Mouse (Mus musculus): ENCODE results near the gene Slc1a7. TPM values are rescaled to one million over a fixed set of nuclear protein-coding genes. Genes with fewer than 3 reads are reported as not detected.

Slc1a7 gene
- total RNA-seq, 1 experiment: 0.18 TPM

DNA sequence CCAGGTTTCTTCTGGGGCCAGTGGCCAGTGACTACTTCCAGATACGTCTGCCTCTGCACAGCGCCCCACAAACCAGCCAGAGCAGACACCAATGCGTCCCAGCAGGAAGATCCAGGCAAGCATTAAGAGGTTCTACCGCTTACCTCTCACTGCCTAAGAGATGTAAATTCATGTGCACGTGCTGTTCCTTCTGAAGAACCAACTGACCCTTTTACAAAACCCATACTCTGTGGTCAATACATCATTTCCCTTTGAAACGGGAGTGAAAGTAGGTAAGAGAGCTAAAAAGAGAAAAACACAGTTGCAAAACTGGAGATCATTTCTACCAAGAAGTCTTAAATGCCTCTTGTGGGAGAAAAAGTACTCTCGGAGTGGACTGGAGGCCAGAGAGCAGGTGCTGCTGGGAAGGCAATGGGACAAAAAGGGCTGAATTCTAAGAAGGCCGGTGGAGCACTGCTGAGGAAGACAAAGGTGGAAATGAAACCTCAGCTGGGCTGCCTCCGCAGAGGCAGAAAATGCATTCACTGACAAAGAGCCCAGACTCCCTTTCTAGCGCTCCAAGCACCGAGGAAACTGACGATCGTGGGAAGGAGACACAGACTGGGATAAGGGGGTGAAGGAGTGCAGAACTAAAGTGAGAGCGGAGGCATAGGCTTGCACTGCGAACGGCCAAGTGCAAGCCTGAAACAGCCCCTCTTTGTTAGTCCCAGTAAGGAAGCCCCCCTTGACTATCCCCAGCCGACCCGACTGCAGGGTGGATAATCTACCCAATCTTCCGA lies 91.7 kb downstream of the Slc1a7 start:
- no peak for DNase-seq (ENCODE audit: low read depth, low spot score)
- H3K4me3 ChIP-seq (ENCODE audit: insufficient read depth in 1 of 2, low read depth in 1 of 2, low read length in 2 of 2, poor library complexity in 1 of 2, severe bottlenecking in 1 of 2): no peak overlapping the region

DNA sequence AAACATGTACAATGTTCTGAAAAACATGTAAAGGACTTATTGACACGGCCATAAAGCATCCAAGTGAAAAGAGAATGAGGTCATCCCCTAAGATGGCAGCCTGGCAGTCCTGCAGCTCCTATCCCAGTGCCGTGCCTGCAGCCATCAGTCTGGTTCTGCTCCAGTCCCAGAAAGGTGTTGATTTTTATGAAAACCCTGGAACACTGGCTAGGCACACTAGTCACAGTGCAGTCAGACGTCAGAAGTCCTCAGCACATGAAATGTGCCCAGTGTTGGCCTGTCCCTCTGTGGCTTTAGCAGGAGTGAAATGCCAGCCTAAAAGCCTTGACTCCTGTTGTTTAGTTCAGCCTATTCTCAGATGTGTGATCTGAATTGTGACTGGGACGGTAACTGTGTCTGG lies 92.6 kb downstream of the Slc1a7 start:
- H3K36me3 ChIP-seq (ENCODE audit: control insufficient read depth, insufficient read depth, low read length, poor library complexity, severe bottlenecking): no peaks in the 10 kb centered on the region; the same call in 1 of the 2 replicates

More for the DNA sequence above, 91.7 kb downstream of the Slc1a7 start:
- Histone ChIP-seq H3K9me3 (ENCODE audit: control insufficient read depth, insufficient read depth, low read depth, low read length) (no peaks in the 10 kb centered on the region), H3K9ac (ENCODE audit: insufficient read depth, low read depth, low read length, poor library complexity, severe bottlenecking) (no peak overlapping the region), H3K4me1 (ENCODE audit: control insufficient read depth in 2 of 2, insufficient read depth in 2 of 2, low read length in 2 of 2, poor library complexity in 1 of 2) (0 out of 4 replicates have a peak, but pooled peaks cover 0 to 2% of the 10 kb centered on the region in 2 experiments), H3K27ac (ENCODE audit: insufficient read depth, low read depth, low read length, poor library complexity, severe bottlenecking) (no peak overlapping the region), H3K36me3 (ENCODE audit: control insufficient read depth, insufficient read depth, low read length, poor library complexity, severe bottlenecking) (no peaks in the 10 kb centered on the region; the same call in 1 of the 2 replicates)
- TF ChIP-seq CHD2 (IDR thresholded peaks at IDR 0.05; ENCODE audit: low read depth, low read length): no peak
- in situ Hi-C loops (cut with MboI; ENCODE audit: low sequenced_read_pairs in 2 of 2, unreplicated experiment in 2 of 2): no loop called here

GRCm38 (mm10) chr4:108062524-108062923 lies 94.4 kb downstream of the Slc1a7 start:
- no peak overlapping the region for H3K27ac ChIP-seq (ENCODE audit: insufficient read depth, low read depth, low read length, poor library complexity, severe bottlenecking)
- TF ChIP-seq ZNF384 (IDR thresholded peaks at IDR 0.05; ENCODE audit: low read depth, low read length) (no peak), CHD2 (IDR thresholded peaks at IDR 0.05; ENCODE audit: low read depth, low read length) (no peak), HCFC1 (IDR thresholded peaks at IDR 0.05; ENCODE audit: borderline replicate concordance, insufficient read depth, low read length) (no peak), ZC3H11A (IDR thresholded peaks at IDR 0.05; ENCODE audit: borderline replicate concordance, low read depth, low read length) (no peak), MAFK (IDR thresholded peaks at IDR 0.05; ENCODE audit: insufficient read depth, low read depth, low read length) (no peak)
- 0 out of 4 replicates have a peak, but pooled peaks cover 0 to 2% of the 10 kb centered on the region in 2 experiments for H3K4me1 ChIP-seq (ENCODE audit: control insufficient read depth in 2 of 2, insufficient read depth in 2 of 2, low read length in 2 of 2, poor library complexity in 1 of 2)
- no peaks in the 10 kb centered on the region; the same call in 1 of the 2 replicates for H3K36me3 ChIP-seq (ENCODE audit: control insufficient read depth, insufficient read depth, low read length, poor library complexity, severe bottlenecking)
- H3K4me3 ChIP-seq (ENCODE audit: insufficient read depth in 1 of 2, low read depth in 1 of 2, low read length in 2 of 2, poor library complexity in 1 of 2, severe bottlenecking in 1 of 2): no peak overlapping the region
- in situ Hi-C loops (cut with MboI; ENCODE audit: low sequenced_read_pairs in 2 of 2, unreplicated experiment in 2 of 2): no loop called here
- H3K9me3 ChIP-seq (ENCODE audit: control insufficient read depth, insufficient read depth, low read depth, low read length): no peaks in the 10 kb centered on the region
- no peak overlapping the region for H3K9ac ChIP-seq (ENCODE audit: insufficient read depth, low read depth, low read length, poor library complexity, severe bottlenecking)
- no peak for DNase-seq (ENCODE audit: low read depth, low spot score)

More for the DNA sequence above, 92.6 kb downstream of the Slc1a7 start:
- DNase-seq (ENCODE audit: low read depth, low spot score): no peak
- no peak for TF ChIP-seq ZNF384 (IDR thresholded peaks at IDR 0.05; ENCODE audit: low read depth, low read length)
- TF ChIP-seq HCFC1 (IDR thresholded peaks at IDR 0.05; ENCODE audit: borderline replicate concordance, insufficient read depth, low read length): no peak
- TF ChIP-seq ZC3H11A (IDR thresholded peaks at IDR 0.05; ENCODE audit: borderline replicate concordance, low read depth, low read length): no peak
- no peak for TF ChIP-seq CHD2 (IDR thresholded peaks at IDR 0.05; ENCODE audit: low read depth, low read length)
- TF ChIP-seq MAFK (IDR thresholded peaks at IDR 0.05; ENCODE audit: insufficient read depth, low read depth, low read length): no peak
- in situ Hi-C loops (cut with MboI; ENCODE audit: low sequenced_read_pairs in 2 of 2, unreplicated experiment in 2 of 2): no loop called here
- Histone ChIP-seq H3K4me3 (ENCODE audit: insufficient read depth in 1 of 2, low read depth in 1 of 2, low read length in 2 of 2, poor library complexity in 1 of 2, severe bottlenecking in 1 of 2) (no peak overlapping the region), H3K27ac (ENCODE audit: insufficient read depth, low read depth, low read length, poor library complexity, severe bottlenecking) (no peak overlapping the region), H3K9me3 (ENCODE audit: control insufficient read depth, insufficient read depth, low read depth, low read length) (no peaks in the 10 kb centered on the region), H3K9ac (ENCODE audit: insufficient read depth, low read depth, low read length, poor library complexity, severe bottlenecking) (no peak overlapping the region), H3K4me1 (ENCODE audit: control insufficient read depth in 2 of 2, insufficient read depth in 2 of 2, low read length in 2 of 2, poor library complexity in 1 of 2) (0 out of 4 replicates have a peak, but pooled peaks cover 0 to 2% of the 10 kb centered on the region in 2 experiments)

Other genes starting within 250 kb of the Slc1a7 start
- 8.3 and 13.5 TPM in 2 replicates for gene Lrp8, start 166.1 kb upstream of the Slc1a7 start, total RNA-seq (2012; rRNA removed)
- 115 and 192 TPM in 2 replicates for gene Magoh, start 88.6 kb upstream of the Slc1a7 start, total RNA-seq (2012; rRNA removed)
- 59.2 and 60.7 TPM in 2 replicates for gene 0610037L13Rik, start 78.5 kb upstream of the Slc1a7 start, total RNA-seq (2012; rRNA removed)
- gene Cpt2, start 44.7 kb upstream of the Slc1a7 start, total RNA-seq (2012; rRNA removed): 7.9 and 11.0 TPM in 2 replicates
- 0.74 and 1.0 TPM in 2 replicates for gene Podn, start 128.1 kb downstream of the Slc1a7 start, total RNA-seq (2012; rRNA removed)
- 50.4 and 65.9 TPM in 2 replicates for gene Scp2, start 176.7 kb downstream of the Slc1a7 start, total RNA-seq (2012; rRNA removed)
- 37.9 and 50.8 TPM in 2 replicates for gene Echdc2, start 197.1 kb downstream of the Slc1a7 start, total RNA-seq (2012; rRNA removed)
- 10.4 and 12.8 TPM in 2 replicates for gene Zyg11a, start 249.7 kb downstream of the Slc1a7 start, total RNA-seq (2012; rRNA removed)